Mouse (Mus musculus): ENCODE results near the gene Tenm2.

- TF ChIP-seq CTCF (IDR thresholded peaks at IDR 0.05; ENCODE audit: control insufficient read depth, insufficient read depth, insufficient replicate concordance, low read depth, low read length) = no peak
- TF ChIP-seq POLR2A (IDR thresholded peaks at IDR 0.05; ENCODE audit: control insufficient read depth, low read depth, low read length) = no peak
Observed at GRCm38 (mm10) chr11:35970806-35971705, 1264.7 kb downstream of the Tenm2 start.

All from testis, adult 2 months (tissue).